Mouse (Mus musculus) lung, postnatal 10 days (tissue): ENCODE measurements around the gene Brk1.

Experiments
- DNase-seq: peaks from one replicate; pipeline ENCODE4 v3.0.0; 2021

Brk1 gene

DNA sequence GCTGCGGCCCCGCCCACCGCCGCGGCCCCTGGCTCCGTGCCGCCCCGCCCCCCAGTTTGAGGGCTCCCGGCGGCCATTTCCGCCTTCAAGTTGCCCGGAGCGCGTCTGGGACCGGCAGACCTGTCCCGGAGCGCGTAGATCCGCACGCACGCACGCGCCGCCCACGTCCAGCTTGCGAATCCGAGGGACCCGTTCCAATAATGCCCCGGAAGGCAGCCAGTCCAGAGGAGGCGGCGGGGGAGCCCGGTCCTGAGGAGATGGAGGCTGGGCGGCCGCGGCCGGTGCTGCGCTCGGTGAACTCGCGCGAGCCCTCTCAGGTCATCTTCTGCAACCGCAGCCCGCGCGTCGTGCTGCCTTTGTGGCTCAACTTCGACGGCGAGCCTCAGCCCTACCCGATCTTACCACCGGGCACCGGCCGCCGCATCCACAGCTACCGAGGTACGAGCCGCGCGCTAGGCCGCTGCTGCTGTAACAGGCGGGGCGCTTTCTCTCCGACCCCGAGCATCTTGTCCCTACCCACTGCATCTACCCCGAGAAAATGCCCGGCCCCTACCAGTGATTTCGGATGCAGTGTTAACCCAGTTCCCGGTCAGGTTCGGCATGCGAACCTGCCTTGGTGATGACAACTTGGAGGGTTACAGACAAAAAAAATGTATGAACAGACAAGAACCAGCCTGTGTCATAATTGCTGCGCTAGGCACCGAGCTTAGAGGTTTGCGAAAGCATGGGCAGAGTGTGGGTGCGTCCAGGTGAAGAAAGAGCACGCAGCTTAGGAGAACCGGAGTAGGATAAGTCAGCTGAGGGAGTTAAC, 19.6 kb downstream of the Brk1 start, which contains the start of gene Vhl:
TSS of gene Vhl (plus strand) at position 19 of the 811 bp plus-strand sequence.
- DNase-seq: peak; percentile 92

DNA sequence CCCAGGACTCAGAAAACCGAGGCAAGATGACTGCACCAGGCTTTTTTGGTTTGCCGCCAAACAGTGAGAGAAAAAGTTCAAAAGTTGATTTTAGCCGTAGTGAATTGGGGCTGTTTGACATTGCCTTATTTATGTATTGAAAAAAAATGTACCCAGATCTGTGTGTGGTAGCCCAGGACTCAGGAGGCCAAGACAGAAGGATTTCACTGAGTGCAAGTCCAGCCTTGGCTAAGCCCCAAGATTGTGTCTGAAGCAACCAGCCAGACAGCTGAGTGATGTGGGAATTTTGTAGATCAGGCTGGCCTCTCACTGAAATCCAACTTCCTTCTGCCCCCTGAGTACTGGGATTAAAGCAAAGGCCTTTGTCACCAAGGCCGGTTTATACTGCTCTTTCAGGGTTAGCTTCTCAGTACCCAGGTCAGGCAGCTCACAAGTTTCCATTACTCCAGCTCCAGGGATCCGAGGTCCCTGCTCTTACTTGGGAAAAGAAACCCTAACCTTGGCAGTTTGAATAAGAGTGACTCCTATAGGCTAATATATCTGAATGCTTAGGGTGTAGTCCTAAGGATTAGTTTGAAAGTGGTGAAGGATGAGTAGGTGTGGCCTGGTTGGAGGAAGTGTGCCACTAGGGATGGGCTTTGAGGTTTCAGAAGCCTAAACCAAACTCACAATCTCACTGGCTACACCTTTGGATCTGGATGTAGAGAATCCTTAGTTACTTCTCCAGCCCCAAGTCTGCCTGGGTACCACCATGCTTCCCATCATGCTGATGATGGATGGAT, 20.6 kb downstream of the Brk1 start:
- peak; percentile 45 for DNase-seq

- no peak for DNase-seq
Measured at GRCm38 (mm10) chr6:113630322-113630721, 25.8 kb downstream of the Brk1 start.

- no peak for DNase-seq
Measured at GRCm38 (mm10) chr6:113632863-113633262, 28.3 kb downstream of the Brk1 start.

GRCm38 (mm10) chr6:113638302-113639040, 33.9 kb downstream of the Brk1 start, which contains the start of gene Irak2:
Irak2 (plus strand) TSS chr6:113638467.
- DNase-seq: peak; percentile 97

DNA sequence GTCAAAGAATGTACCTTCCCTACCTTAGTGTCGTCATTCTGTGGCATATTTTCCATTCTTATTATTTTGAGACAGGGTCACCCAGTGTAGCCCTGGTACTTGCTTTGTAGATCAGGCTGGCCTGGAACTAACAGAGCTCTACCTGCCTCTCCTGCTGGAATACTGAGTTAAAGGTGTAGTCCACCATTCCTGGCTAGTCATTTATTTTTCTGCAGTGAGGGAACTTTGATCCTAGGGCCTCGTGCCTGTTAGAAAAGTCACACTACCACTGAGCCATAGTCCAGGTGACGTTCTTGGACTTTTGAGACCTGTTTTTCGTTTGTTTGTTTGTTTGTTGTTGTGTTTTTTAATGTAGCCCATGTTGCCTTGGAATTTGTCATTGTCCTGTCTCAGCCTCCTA, 34.6 kb downstream of the Brk1 start:
- DNase-seq: no peak

- DNase-seq: no peak
Measured at GRCm38 (mm10) chr6:113642605-113643004, 38.0 kb downstream of the Brk1 start.

- DNase-seq: no peak
Measured at GRCm38 (mm10) chr6:113643021-113643420, 38.4 kb downstream of the Brk1 start.

GRCm38 (mm10) chr6:113643967-113644366, 39.4 kb downstream of the Brk1 start:
- no peak for DNase-seq

- peak; percentile 75 for DNase-seq
Measured at GRCm38 (mm10) chr6:113644808-113645207, 40.2 kb downstream of the Brk1 start.

- no peak for DNase-seq
Measured at GRCm38 (mm10) chr6:113649346-113650196, 45.0 kb downstream of the Brk1 start.

DNA sequence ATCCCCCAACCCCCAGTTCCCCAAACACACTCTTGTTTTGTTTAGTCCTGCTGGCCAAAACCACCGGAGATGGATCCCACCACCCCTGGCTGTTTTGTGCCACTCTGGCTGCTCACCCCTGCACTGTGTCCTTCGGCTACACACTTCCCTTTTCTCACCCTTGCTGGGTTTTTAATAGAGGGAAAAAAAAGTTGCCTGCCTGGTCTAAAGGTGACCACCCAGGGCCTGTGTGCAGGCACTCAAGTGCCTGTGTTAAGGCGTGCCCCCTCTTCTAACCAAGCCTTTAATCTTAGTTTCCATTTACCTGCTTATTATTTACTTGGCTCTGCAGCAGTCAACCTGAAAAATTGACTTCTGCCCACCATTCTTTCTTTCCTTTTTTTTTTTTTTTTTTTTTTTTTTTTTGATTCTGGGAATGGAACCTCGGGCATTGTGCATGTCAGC, 45.6 kb downstream of the Brk1 start:
- no peak for DNase-seq

DNA sequence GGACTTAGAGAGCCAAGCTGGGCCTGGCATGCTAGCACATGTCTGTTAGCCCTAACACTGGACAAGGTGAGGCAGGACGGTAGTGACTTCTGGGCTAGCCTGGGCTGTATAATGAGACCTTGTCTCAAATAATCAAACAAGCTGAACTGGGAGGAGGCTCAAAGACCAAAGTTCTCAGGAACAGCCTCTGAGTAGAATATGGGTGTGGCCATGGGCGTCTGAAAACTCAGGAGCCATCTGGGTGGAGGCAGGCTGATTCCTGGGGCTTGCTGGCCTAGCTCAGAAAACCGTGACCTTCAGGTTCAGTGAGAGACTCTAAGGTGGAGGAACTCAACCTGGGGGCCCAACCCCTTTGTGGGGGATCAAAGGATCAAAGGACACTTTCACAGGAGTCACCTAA, 47.1 kb downstream of the Brk1 start:
- DNase-seq: no peak

DNA sequence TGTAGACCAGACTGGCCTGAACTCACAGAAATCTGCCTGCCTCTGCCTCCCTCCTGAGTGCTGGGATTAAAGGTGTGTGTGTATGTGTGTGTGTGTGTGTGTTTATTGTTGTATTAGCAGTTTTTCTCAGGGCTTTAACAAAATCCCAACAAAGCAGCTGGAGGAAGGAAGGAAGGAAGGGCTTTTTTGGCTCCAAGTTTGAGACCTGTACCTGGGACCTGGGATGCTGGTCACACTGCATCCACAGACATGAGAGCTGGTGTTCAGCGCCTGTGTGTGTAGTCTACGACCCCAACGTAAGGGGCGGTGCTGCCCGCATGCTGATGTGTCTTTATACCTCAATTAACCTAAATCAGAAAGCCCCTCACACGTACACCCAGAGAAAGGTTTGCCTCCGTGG, 49.0 kb downstream of the Brk1 start:
- no peak for DNase-seq

- DNase-seq: no peak
Measured at GRCm38 (mm10) chr6:113654102-113654501, 49.5 kb downstream of the Brk1 start.

- peak; percentile 57 for DNase-seq
Measured at GRCm38 (mm10) chr6:113654753-113655397, 50.3 kb downstream of the Brk1 start.

GRCm38 (mm10) chr6:113655475-113655874, 50.9 kb downstream of the Brk1 start:
- no peak for DNase-seq

GRCm38 (mm10) chr6:113656847-113657246, 52.3 kb downstream of the Brk1 start:
- DNase-seq: peak; percentile 65

DNA sequence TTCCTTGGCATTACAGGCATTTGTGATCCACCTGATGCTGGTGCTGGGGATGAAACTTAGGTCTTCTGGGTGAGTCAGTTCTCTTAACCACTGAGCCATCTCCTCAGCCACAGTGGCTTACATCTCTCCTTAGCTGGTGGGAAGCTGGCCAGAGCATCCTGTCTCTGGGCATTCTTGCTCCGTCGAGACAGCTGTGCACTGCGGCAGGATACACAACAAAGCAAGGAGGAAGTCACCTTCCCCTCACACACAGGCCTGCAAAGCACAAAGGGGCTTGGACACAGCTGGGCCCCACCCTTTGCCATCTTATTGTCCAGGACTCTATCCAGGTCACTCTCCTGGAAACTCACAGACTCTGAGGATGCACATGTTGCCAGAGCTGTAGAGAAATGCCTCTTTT, 53.7 kb downstream of the Brk1 start:
- peak; percentile 40 for DNase-seq

DNA sequence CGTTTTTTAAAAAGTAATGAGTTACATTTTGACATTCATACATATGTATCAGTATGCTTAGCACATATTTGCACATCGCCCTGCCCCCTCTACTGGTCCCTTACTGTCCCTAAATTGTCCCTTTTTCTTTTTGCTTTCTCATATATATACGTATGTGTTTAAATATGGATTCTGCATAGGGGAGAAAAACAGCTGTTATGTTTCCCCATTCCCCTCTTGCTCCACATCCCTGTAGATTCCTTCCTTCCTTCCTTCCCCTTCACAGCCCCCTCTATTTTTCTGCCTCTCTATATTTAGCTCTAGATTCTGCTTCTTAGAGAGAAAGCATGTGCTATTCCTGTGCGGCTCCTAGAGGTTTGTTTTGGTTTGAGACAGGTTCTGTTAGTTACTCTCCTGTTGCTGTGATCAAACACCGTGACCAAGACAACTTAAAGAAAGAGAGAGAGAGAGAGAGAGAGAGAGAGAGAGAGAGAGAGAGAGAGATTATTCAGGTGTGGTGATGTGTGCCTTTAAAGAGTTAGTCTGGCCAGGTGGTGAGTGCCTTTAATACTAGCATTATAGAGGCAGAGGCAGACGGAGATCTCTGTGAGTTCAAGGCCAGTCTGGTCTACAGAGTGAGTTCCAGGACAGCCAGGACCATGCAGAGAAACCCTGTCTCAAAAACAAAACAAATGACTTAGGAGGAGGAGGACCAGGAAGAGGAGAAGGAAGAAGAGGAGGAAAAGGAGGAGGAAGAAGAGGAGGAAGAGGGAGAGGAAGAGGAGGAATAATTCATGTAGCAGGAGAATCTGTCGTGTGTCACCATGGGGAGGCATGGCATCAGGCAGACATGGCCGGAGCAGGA, 55.3 kb downstream of the Brk1 start:
- DNase-seq: no peak
